Mouse (Mus musculus) layer of hippocampus, adult 9-10 months (tissue): Measurements from ENCODE around the gene Gcnt1.

Source experiments
- DNase-seq: peaks from one replicate; pipeline ENCODE4 v3.0.0; 2022; ENCODE audit warnings: low spot score

The Gcnt1 gene

GRCm38 (mm10) chr19:17366364-17367090 is 6.1 kb downstream of the Gcnt1 start:
- no peak for DNase-seq

- no peak for DNase-seq
Observed at GRCm38 (mm10) chr19:17364741-17365140, 7.9 kb downstream of the Gcnt1 start.

- DNase-seq, result no peak
Observed at GRCm38 (mm10) chr19:17361181-17361580, 11.5 kb downstream of the Gcnt1 start.

- no peak for DNase-seq
Observed at GRCm38 (mm10) chr19:17359315-17359890, 13.2 kb downstream of the Gcnt1 start.

GRCm38 (mm10) chr19:17357391-17357790 is 15.3 kb downstream of the Gcnt1 start:
- no peak for DNase-seq

- DNase-seq, result no peak
Observed at GRCm38 (mm10) chr19:17356932-17357331, 15.7 kb downstream of the Gcnt1 start.

- no peak for DNase-seq
Observed at GRCm38 (mm10) chr19:17355950-17356867, 16.4 kb downstream of the Gcnt1 start.

GRCm38 (mm10) chr19:17355361-17355760 is 17.3 kb downstream of the Gcnt1 start:
- no peak for DNase-seq

- DNase-seq, result no peak
Observed at GRCm38 (mm10) chr19:17354797-17355196, 17.8 kb downstream of the Gcnt1 start.

- no peak for DNase-seq
Observed at GRCm38 (mm10) chr19:17354362-17354761, 18.3 kb downstream of the Gcnt1 start.

GRCm38 (mm10) chr19:17353727-17354126 is 18.9 kb downstream of the Gcnt1 start:
- DNase-seq, result no peak

GRCm38 (mm10) chr19:17347852-17348251 is 24.8 kb downstream of the Gcnt1 start:
- no peak for DNase-seq

- no peak for DNase-seq
Observed at GRCm38 (mm10) chr19:17346716-17347474, 25.7 kb downstream of the Gcnt1 start.

- DNase-seq, result no peak
Observed at GRCm38 (mm10) chr19:17344881-17345280, 27.8 kb downstream of the Gcnt1 start.

GRCm38 (mm10) chr19:17339563-17339962 is 33.1 kb downstream of the Gcnt1 start:
- DNase-seq, result no peak

- no peak for DNase-seq
Observed at GRCm38 (mm10) chr19:17337057-17337679, 35.5 kb downstream of the Gcnt1 start.

- no peak for DNase-seq
Observed at GRCm38 (mm10) chr19:17336646-17337045, 36.0 kb downstream of the Gcnt1 start.

- no peak for DNase-seq
Observed at GRCm38 (mm10) chr19:17334644-17335333, 37.9 kb downstream of the Gcnt1 start.

GRCm38 (mm10) chr19:17333043-17333442 is 39.6 kb downstream of the Gcnt1 start:
- no peak for DNase-seq

GRCm38 (mm10) chr19:17328916-17329315 is 43.7 kb downstream of the Gcnt1 start:
- no peak for DNase-seq

- no peak for DNase-seq
Observed at GRCm38 (mm10) chr19:17327881-17328404, 44.7 kb downstream of the Gcnt1 start.
